Mouse (Mus musculus): ENCODE data around the gene Dock8. TPM values are rescaled to one million over a fixed set of nuclear protein-coding genes. Genes with fewer than 3 reads are reported as not detected.

The Dock8 gene
- 33.1 and 33.8 TPM in 2 replicates for total RNA-seq (2021)
- long read RNA-seq, experiment 1, partial matches to known transcripts: 2 of 4 reads
- long read RNA-seq, experiment 1, other reads (novel, unspliced or antisense): 2 of 4 reads
- long read RNA-seq, experiment 2, partial matches to known transcripts: 0 of 3 reads
- long read RNA-seq, experiment 2, other reads (novel, unspliced or antisense): 3 of 3 reads

DNA sequence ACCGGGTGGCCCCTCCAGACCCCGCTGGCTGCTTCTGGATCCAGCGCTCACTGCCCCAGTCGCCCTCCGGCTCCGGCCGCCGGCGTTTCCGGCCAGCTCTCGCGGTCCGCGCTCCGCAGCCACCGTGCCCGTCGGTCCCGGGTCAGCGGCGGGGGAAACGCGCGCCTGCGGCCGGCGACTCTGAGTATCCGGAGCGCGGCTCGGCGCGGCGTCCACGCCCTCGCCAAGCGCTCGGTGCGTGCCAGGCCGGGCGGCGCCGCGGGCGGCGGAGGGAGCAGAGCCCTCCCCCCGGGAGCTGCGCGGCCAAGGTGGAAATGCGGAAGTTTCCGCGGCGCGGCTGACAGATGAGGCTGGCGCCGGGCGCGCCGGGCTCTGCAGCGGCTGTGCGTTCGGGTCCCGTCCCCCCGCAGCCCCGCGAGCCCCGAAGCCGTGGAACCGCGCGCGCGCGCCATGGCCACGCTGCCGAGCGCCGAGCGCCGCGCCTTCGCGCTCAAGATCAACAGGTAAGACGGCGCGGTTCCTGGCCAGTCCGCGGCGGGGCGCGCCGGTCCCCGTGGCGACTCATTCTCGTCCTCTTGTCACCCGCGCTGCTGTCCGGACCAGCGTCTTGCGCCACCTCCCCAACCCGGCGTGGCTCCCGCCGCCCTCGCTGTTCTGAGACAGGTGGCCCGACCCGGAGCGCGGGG is at the start of gene Dock8:
Gene Dock8, plus strand, starts transcription at position 334 of the 686 bp plus-strand sequence.
- DNase-seq: peak; percentile 82

DNA sequence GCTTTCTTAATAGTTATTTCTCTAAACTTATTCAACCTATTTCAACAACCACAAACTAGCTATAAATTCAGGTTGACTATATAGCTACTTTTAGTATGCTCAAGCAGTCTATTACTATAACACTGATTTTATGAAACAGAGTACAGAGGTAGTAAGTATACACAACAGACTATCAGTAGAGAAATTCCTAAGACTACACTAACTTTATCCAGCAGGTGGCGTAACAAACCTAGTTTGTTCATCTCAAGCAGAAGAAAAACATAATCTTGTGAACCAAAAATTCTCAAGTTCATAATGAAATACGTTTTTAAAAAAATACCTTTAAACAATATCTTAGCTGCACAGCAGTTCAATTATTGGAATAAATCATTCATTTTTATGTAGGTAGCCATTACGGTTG is 40.8 kb upstream of the Dock8 start:
- peak; percentile 11 for DNase-seq

DNA sequence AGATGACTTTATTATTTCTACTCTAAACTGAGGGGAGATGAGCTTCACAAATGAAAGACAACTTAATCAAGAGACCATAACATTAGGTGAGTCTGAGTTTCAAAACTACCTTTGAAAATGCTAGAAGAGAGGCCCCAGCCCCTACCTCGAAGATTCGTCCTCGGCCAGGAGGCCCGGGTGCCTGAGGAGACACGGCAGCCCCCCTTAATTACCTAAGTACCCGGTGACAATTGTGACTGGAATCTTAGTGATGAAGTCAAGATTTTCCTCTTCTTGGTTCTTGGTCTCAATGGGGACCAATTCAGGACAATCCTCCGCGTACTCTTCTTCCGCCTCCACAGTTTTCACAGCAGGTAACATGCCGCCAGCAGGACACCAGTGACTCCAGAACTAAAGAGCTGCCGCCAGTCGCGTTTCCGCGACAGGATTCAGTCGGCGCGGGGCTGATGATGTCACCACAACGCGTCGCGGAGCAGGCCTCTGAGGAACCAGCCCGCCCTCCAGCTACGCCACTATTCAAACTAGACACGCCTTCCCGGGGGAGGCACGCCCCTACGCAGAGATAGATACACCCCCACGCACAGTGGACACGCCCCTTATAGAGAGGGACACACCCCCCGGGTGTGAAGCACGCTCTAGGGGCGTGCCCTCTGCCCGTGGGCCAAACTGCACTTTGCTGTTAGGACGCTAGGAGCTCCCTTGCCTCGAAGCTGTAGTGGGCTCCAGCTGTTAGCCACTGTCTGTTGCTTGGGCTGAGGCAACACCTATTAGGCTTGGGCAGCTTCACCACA is 38.0 kb upstream of the Dock8 start, which contains the start of gene Cbwd1:
Gene Cbwd1, minus strand, starts transcription at position 439 of the 791 bp plus-strand sequence.
- DNase-seq: peak; percentile 99

DNA sequence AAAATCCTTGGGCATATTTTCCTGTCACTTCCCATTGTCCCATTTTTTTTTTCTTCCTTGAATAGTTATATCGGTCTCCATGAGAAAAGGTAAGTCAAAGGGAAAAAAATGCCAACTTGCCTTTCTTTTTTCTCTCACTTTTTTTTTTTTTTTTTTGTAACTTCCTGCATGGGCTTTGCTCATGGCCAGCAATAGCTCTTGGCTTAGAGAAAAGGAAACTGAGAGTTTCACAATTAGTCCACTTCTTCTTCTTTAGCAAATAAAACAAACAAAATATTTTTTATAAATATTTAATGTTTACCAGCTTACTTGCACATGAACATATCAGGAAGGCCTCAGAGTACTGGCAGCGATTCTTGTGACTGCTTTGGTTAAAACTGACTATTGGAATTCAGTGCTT is 33.1 kb upstream of the Dock8 start:
- DNase-seq: no peak

DNA sequence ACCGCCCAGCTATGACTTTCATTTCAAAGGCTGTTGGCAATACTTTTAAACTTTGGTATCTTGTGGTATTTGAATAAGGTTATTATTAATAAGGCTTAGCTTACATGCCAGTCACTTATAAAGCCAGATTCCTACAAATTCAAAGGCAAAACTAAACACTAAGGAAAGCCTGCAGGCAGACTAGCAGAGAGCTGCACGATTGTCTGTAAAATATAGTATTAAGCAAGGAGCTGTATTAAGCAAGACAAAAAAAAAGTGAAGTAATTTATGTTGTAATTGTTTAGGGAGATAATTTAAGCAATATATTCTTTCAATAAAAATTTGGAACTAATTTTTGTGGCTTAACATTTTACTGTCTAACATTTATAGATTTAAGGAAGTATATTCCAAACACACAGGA is 32.4 kb upstream of the Dock8 start:
- no peak for DNase-seq

DNA sequence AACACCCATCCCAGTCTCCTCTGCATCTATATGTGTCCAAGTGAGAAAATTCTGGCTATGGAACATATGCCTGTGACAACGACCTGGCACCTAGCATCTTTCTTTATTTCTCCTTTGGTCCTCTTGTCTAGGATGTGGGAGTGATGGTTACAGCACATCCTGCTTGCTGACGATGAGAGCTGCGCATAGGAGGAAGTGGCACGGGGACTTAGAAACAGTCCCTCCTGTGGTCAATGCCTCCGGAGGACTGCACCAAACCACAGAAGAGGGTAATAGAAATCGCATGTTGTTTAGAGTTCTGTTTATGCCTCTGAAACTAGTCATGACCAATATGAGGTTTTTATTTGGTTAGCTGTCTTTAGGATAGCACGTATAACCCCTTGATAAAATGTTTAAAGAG is 28.0 kb upstream of the Dock8 start:
- no peak for DNase-seq

DNA sequence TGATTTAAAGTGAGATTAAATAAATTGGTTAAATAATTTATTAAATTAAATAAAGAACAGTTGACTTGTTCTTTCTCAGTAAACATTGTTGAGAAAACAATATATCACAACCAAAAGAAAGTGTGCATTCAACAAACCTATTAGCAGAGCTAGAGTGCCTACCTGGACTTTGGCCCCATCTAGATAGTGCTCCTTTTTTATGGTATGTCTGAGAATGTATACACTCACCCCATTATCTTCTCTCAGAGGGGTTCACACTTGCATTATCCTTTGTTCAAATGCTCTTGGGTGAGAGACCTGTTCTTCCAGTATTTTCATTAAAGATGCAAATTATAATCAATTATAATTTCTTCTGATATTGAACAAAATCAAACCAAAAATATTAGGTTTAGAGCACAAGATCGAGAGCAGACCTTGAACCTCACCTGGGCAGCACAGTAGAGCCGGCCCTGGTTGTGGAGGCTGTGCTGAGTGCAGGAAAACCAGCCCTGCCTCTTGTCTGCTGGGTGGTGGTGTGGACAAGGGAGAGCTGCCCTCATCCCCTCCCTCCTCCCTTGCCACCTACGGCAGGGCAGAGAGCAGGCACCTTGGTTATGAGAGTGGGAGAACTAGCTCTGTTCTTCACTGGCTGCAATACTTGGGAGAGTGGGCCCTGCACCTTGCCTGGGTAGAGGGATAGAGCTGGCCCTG is 26.5 kb upstream of the Dock8 start:
- no peak for DNase-seq

DNA sequence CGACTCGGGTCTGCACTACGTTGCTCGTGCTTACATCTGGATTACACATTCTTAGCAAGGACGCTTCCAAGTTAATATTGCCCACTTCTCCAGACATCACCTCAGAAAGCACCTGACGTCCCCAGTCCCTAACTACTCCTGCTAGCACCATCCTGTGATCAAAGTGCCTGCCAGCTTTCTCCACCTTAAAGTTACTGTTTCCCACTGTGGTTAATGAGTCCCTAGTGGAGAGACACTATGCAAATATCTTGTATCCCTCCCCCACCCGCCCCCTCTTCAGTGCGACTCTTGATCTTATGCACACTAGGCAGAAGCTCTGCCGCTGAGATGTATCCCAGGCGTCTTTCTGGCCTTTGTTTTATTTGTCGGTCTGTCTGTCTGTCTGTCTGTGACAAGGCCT is 21.3 kb upstream of the Dock8 start:
- no peak for DNase-seq

DNA sequence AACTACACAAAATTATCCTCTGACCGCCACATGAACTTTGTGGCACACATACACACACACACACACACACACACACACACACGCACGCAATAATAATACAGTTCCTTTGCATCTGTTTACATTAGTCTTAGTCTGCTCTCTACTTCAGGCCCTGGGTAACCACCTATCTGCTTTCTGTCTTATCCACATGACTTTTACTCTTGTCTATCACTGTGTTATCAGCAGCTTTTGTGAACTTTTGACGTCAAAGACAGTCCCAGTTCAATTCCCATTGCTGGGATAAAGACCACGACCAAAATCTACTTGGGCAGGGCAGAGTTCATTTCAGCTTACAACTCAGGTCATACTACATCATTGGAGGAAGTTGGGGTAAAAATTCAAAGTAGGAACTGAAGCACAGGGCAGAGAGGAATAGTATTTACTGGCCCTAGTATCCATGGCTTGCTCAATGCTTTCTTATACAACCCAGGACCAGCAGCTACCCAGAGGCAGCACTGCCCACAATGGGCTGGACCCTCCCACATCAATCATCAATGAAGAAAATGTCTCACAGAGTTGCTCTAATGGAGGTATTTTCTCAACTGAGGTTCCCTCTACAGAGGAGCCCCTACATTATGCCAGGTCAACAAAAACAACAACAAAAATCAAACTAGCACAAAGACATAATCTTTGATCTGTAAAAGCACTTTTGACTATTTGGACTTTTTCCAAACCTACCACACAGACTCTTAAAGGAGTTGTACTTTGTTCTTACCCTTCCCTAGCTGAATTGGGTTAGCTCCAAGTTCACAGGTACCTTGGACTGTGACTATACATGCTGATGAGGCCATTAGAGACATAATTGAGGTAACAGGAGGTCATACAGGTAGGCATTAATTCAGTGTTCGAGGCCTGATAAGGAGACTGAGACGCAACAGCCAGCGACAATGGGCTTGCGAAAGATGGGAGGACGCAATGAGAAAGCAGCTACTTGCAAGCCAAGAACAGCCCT is 20.2 kb upstream of the Dock8 start:
- DNase-seq: no peak

DNA sequence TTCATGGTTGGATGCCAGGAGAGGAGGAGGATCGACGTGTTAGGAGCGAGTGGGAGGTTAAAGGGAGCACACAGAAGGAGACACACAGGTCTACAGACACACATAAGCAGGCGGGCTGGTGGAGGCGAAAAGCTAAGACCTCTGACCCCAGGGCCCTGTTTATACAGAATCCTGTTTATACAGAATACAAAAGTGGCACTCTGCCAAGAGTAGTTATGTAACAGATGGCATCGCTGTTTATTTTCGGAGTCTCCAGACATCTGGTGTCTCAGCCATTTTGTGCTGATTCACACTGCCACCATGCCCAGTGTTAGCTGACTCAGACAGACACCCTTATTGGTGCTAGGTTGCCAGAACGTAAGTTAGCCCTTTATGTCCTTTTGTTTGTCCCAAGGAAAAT is 18.0 kb upstream of the Dock8 start:
- DNase-seq: peak; percentile 52

DNA sequence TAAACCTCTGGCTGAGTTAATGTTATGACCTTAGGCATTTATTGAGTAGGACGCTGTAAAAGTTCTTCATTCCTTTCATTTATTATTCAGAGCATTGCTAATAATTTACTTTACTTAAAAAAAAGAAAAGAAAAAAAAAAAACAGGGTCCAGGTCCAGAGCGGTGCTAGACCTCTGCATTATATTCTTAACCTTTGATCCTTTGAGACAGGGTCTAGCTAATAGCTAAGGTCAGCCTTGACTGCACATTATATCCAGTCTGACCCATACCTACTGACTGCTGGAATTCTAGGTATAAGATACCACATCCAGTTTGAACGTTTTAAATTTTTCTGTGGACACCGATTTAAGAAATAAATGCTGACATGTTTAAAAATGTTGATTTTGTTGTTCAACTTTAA is 16.3 kb upstream of the Dock8 start:
- no peak for DNase-seq

DNA sequence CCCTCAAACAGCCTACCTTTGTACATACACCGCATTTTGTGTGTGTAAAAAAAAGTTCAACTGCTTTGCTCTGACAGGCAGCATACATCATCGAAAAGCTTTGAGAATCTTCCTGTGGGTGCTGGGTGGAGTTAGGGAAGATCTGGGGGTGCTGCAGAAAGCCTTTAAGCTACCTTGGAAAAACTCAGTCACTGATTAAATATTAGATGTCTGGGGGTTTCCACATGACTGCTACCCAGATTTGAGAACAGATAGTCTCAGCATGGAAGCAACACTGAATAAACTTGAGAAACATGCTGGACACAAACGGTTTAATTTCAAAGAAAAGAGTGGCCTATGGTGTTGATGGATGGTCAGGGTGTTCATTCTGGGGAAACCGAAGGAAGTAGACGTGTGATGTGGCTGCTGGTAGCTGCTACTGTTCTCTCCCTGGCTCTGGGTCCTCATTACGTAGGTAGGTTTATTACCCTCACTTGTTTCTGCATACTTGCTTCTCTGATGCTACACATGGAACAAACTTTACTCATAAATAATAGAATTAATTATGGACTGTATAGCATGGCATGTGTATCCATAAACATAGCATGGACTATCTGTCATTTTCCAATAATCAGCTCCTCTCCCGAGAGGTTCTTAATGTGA is 15.4 kb upstream of the Dock8 start:
- no peak for DNase-seq

DNA sequence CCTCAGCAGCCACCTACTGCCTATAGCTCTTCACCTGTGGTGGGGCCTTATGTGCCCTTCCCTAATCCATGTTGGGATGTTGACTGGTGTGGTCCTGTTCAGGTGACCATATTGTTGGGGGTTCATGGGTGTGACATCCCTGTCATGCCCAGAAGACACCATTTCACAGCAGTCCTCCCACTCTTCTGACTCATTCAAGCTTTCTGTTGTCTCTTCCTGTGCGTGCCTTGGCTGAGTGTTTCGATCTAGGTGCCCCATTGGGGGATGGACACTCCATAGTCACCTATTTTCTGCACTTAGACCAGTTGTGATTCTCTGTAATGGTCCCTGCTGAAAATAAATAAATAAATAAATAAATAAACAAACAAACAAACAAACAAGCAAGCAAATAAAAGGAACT is 14.3 kb upstream of the Dock8 start:
- DNase-seq: no peak

DNA sequence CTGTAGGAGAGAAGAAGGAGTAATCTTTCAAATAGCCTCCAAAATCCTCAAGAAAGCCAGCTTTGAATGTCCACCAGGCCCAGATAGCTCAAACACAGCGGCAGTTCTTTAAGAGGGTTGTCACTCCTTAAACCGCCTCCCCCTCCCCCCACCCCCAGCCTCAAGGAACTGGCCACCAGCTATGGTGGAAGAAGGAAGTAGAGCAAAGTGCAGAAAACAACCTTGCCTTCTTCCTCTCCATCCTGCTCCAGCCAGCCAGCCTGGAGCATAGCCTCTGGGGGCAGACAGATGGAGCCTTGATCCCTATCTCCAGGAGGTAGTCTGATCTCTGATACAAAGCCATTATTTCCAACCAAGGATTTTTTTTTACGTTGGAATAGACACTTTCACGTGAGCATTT is 12.0 kb upstream of the Dock8 start:
- no peak for DNase-seq

DNA sequence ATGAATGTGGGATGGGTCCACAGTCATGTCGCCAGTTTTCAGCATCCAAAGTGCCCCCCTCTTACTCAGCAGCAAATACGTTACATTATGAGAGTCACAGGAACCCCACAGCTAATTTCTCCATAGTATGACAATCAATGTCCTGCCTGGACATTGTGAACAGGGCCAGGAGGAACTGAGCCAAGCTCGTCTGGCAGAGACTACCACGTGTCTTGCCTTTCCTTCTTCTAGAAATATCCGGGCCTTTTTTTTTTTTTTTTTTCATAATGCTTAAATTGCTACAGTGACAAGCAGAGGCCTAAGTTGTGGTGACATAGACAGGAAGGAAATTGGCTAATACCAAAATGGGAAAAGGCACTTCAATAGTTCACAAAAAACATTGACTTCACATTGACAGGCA is 10.5 kb upstream of the Dock8 start:
- DNase-seq: peak; percentile 34

DNA sequence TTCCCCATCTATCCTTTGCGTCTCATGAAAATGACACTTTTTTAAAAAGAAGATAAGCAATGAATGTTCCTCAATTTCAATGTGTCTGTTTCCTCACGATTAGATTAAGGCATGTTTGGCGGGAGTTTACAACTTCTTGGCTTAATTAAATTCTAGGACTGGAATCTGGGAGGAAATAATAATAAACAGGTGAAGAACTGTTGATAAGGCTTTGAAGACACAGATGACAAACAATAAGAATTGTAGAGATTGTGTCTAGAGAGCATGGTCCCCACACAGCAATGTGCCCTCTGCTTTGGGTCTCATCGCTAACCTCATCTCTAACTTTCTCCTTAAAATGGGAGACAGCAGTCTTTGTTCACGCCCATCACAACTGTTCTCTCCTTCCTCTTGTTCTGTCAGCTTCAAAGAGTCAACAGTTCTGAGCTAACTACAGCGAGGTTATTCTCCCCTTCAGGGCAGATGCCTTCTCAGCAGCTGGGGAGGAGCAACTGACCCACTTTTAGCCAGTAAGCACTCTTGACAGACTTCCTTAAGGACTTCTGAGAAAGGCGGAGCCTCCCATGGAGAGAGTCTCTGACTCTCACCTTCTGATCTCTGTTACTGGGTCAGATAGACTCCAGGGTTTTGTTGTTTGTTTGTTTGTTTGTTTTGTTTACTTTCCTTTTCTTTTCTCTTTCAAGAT is 9.1 kb upstream of the Dock8 start:
- DNase-seq: no peak

DNA sequence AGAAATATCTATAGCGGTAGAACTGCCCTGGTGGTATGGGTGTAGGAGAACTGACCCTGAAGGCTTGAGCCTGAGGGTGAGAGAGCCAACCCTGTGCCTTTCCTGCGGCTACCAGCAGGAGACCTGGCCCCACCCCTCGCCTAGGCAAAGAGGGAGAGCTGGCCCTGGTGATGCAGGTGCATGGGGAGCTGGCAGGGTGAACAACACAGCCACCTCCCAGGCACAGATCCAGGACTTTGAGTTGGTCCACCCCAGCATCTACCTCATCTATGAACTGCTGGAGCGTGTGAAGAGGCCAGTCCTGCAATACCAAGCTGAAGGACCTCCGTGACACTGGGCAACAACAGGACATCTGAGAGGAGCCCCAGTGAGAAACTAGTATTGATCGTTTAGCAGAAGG is 5.8 kb upstream of the Dock8 start:
- DNase-seq: no peak

DNA sequence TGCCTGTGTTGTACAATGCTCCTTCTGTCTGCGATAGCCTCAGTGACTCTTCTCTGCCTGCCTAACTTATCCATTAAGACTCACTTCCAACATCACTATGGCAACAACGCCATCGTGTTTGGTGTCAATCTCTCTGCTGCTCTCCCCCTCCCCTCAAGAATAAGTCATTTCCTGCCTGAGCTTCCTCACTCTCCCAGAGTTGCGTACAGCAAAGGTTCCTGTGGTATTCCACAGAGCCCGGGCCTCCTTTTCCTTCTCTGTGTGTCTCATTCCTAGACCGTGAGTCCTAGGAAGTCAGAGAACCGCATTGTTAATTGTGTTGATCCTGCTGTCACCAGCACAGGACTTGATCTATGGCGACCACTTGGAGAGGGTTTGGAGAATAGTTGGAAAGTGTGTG is 4.4 kb upstream of the Dock8 start:
- no peak for DNase-seq

DNA sequence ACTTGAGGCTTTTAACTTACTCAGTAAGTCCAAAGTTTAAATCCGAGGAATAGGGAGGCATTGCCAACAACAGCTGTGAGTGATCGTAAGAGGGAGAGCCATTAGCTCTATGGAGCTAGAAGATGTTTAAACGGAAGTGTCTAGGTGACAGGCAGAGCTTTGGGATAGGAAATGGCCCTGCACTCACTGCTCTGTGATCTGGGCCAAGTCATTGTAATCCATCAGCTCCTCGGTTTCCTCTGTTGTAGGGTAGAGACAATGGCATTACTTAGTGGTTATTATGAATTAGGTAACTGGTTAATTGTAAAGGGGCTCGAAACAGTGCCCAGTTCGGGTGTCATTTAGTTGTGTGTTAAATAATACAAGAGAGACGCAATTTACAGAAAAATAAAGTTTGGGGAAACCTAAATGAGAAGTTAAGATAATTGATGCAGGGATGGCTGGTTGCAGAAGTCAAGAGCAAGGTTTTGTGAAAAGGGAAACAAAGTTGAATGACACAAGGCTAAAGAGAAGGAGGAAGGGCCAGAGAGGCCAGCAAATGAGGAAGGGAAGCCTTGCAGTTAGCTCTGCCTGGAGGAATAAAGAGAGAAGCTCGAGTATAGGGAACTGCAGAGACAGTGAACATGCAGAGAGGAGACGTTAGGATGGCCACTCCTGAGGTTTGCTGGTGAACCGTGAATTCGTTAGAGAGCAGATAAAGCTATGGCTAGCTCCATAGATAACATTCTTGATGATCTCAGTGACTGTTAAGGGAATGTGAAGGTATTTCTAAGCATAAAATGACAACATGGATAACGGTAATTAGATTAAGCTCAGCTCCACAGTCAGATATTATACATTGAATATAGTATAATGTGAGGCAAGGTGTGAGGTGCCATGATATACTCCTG is 2.3 kb upstream of the Dock8 start:
- no peak for DNase-seq

All from adrenal gland, postnatal 14 days (tissue).